Mouse (Mus musculus) urinary bladder, adult 18-20 months (tissue): ENCODE measurements around the gene Hoxc9.

Source experiments
- DNase-seq, 2 experiments: peaks; one replicate each; pipeline ENCODE4 v3.0.0; 2022; ENCODE audit warnings: low spot score in 2 of 2, mixed read lengths in 2 of 2

The Hoxc9 gene

GRCm38 (mm10) chr15:102955833-102956640 lies 20.2 kb upstream of the Hoxc9 start:
- no peak for DNase-seq

GRCm38 (mm10) chr15:102956906-102957305 lies 19.3 kb upstream of the Hoxc9 start:
- no peak for DNase-seq

GRCm38 (mm10) chr15:102959663-102960191 lies 16.5 kb upstream of the Hoxc9 start:
- no peak for DNase-seq

GRCm38 (mm10) chr15:102961728-102962127 lies 14.5 kb upstream of the Hoxc9 start:
- no peak for DNase-seq

- no peak for DNase-seq
Observed at GRCm38 (mm10) chr15:102962492-102962891, 13.7 kb upstream of the Hoxc9 start.

- no peak for DNase-seq
Observed at GRCm38 (mm10) chr15:102963259-102963658, 13.0 kb upstream of the Hoxc9 start.

GRCm38 (mm10) chr15:102963671-102964640 lies 12.3 kb upstream of the Hoxc9 start:
- DNase-seq = no peak

GRCm38 (mm10) chr15:102965003-102965891 lies 11.0 kb upstream of the Hoxc9 start:
- DNase-seq = no peak

- DNase-seq = peak in 1 of 2 experiments; percentile 81
Observed at GRCm38 (mm10) chr15:102965892-102966775, 10.1 kb upstream of the Hoxc9 start.

- no peak for DNase-seq
Observed at GRCm38 (mm10) chr15:102966776-102967311, 9.4 kb upstream of the Hoxc9 start, which contains the start of gene Hoxc10. Gene Hoxc10 (plus strand): TSS chr15:102966796.

GRCm38 (mm10) chr15:102967312-102967510 lies 9.0 kb upstream of the Hoxc9 start, which contains the start of gene Hoxc5:
Gene Hoxc5 (plus strand): TSS chr15:102967443.
- no peak for DNase-seq

GRCm38 (mm10) chr15:102967511-102968397 lies 8.5 kb upstream of the Hoxc9 start:
- no peak for DNase-seq

- no peak for DNase-seq
Observed at GRCm38 (mm10) chr15:102969296-102969695, 6.9 kb upstream of the Hoxc9 start.

- no peak for DNase-seq
Observed at GRCm38 (mm10) chr15:102970740-102971139, 5.5 kb upstream of the Hoxc9 start.

- DNase-seq = no peak
Observed at GRCm38 (mm10) chr15:102972254-102972653, 4.0 kb upstream of the Hoxc9 start.

GRCm38 (mm10) chr15:102972753-102973152 lies 3.5 kb upstream of the Hoxc9 start:
- no peak for DNase-seq

GRCm38 (mm10) chr15:102975034-102975433 lies 1.2 kb upstream of the Hoxc9 start:
- DNase-seq = no peak

GRCm38 (mm10) chr15:102975688-102976111 lies 539 bp upstream of the Hoxc9 start:
- no peak for DNase-seq
